Mouse (Mus musculus) retina, postnatal 1 day (tissue): Measurements from ENCODE around the gene Plekhg4.
A peak's percentile ranks its signal among the peaks of the same experiment; 100 is the strongest.

ENCODE experiments used
- DNase-seq: peaks from one replicate; pipeline ENCODE4 v3.0.0-alpha.2; 2012

Gene Plekhg4

DNA sequence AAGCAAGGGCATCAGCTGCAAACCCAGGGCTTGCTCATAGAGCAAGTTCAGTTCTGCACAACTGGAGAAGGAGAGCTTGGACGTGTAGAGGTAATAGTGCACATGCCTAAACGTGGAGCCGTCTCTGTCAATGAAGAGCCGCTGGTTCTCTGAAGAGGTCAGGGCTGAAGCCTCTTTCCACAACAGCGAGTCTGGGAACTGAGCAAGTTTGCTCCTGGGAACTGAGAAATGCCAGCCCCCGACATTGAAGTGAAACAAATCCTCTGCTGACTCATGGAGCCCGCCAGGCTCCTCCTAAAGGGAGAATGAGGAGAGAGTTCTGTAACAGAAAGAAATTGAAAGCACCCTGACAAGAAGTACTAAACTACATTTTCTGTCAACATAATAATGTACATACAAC, 35.3 kb downstream of the Plekhg4 start:
- DNase-seq = no peak

GRCm38 (mm10) chr8:105409947-105410346, 36.9 kb downstream of the Plekhg4 start:
- no peak for DNase-seq

DNA sequence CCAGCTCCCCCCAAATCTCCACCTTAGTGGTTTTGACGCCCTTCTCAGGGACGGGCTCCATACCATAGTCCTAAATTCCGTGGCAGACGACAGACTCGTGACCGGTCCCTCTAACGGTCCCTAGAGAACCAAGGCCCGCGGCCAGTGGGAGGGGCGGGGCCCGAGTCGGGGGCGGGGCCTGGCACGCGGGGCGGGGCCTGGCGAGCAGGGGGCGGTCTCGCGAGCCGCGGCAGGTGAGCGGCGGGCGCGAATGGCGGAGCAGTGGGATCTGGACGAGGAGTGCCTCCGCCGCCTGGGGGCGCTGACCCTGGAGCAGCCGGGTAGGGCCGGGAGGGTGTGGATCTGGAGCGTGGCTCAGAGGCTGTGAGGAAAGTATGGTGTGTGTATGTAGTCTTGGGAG, 40.3 kb downstream of the Plekhg4 start, which contains the start of the genes Kctd19 and Lrrc36:
Gene Kctd19, minus strand, starts transcription at position 112 of the 400 bp plus-strand sequence.
Gene Lrrc36, plus strand, starts transcription at position 181 of the 400 bp plus-strand sequence.
- DNase-seq = peak; percentile 70

DNA sequence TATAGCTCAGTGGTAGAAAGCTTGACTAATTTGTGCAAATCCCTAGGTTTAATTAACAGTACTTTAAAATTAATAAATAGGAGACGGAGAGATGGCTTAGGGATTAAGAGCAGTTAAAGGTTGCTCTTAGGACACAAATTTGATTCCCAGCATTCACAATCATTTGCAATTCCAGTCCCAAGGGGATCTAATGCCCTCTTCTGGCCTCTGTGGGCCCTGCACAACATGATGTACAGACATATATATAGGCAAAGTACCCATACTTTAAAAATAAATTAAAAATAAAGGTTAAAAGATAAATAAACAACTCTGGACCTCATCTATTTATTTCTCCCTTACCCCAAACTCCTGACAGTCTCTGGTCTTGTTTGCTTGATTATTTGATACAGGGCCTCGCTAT, 45.9 kb downstream of the Plekhg4 start:
- DNase-seq = no peak

DNA sequence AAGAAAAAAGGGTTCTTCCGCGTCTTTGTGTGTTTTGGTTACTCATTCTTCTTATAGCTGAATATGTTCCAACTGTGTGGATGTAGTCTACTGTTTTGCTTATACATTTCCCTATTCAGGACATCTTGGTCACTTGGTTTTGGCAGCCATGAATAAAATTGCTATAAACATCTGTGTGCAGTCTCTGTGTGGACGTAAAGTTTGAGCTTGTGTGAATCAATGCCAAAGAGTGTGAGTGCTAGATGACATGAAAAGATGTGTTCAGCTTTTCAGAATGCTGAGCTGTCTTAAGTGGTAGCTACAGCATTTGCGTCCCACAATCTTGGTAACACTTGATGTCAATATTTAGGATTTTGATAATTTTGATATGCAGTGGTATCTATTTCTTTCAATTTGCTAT, 46.7 kb downstream of the Plekhg4 start:
- no peak for DNase-seq

DNA sequence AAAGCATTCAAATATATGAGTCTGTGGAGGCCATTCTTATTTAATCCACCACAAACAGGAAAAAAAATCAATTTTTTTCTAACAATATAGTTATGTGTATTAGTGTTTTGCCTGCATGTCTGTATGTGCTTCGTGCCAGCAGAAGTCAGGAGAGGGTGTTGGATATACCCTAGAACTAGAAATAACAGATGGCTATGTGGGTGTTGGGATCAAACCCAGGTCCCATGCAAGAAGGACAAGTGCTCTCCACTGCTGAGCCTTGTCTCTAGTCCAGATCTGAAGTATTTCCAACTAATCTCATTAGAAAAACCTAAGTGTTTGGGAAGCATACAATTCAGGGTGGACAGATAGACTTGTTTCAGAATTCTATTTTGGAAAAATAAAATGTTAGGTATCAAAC, 48.9 kb downstream of the Plekhg4 start:
- no peak for DNase-seq

DNA sequence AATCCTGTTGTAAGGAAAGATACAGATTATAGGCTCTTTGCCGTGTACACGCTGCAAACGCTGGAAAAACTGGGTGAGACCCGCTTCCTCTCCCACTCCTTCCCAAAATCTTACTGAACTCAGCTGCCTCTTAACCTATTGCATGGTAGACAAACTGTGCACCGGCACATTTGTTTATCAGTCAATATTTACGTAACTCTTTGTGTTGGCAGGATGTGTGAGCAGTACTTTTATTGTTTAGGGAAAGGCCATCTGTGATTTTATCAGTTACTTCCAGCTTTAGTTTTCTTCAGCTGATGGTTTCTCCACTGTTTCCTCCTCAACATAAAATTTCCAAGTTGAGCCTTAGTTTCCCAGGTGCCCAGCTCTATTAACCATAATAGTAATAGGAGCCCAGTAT, 53.8 kb downstream of the Plekhg4 start:
- no peak for DNase-seq

- DNase-seq = no peak
Measured at GRCm38 (mm10) chr8:105431743-105432515, 58.9 kb downstream of the Plekhg4 start.
